Mouse (Mus musculus) ES-Bruce4 (cell line): ENCODE results near the gene Umad1.

Source experiments
- CTCF ChIP-seq: IDR thresholded peaks from one replicate; pipeline ENCODE4 v1.8.1; 2011; ENCODE audit warnings: low read depth, low read length
- POLR2A ChIP-seq: IDR thresholded peaks from one replicate; pipeline ENCODE4 v1.8.1; 2011; ENCODE audit warnings: low read length; ENCODE audit not compliant: insufficient read depth

DNA sequence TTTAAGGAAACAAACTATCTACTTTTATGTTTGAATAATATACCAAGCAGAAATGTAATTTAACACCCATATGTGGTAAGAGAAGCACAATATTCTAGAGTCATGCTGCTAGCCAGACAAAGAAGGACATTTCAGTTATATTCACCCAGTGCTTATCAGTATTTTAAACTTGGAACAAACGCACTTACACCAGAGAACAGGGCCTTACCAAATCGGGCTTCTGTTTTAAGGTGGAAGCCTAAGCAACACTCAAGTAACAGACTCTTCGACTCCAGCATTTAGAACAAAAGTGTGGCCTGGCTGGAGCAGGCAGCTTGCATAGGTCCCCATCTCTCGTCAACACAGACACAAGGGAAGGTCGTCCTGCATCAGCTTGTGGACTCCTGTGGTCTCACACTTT is 229.2 kb downstream of the Umad1 start:
- TF ChIP-seq CTCF (no peak), POLR2A (no peak)
